Mouse (Mus musculus) bone marrow, adult 2 months (tissue): ENCODE results near the gene B4galnt3.

Experiments used
- CTCF ChIP-seq: fragments of 200-500 bp; IDR thresholded peaks from 2 replicates; pipeline ENCODE4 v1.5.1; 2011; ENCODE audit warnings: low read length, control low read depth; ENCODE audit not compliant: control insufficient read depth, insufficient read depth
- POLR2A ChIP-seq: fragments of 200-500 bp; IDR thresholded peaks from 2 replicates; pipeline ENCODE4 v1.6.1; 2011; ENCODE audit warnings: low read depth, mild to moderate bottlenecking, control low read depth, low read length, borderline replicate concordance; ENCODE audit not compliant: control insufficient read depth

DNA sequence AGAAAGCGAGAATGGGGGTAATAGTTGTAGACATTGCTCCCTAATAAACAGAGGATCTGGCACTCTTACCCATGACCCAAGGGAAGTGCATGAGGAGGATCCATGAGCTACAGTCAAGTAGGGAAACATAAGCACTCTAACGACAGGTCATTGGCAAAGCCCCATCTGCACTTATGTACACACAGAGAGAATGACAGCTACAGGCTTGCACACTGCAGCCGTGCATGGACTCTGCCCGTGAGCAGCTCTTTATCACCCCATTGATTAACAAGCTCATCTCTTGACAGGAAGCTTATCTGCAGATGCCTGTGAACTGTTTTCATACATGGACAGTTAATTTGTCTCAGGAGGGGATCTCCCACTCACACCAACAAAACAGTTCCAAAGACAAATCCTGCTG, 126.8 kb downstream of the B4galnt3 start:
- no peak for TF ChIP-seq CTCF
- TF ChIP-seq POLR2A: no peak
